Mouse (Mus musculus) duodenum, adult 2 months (tissue): Measurements from ENCODE around the gene Plin2. TPM values are rescaled to one million over a fixed set of nuclear protein-coding genes. Genes with fewer than 3 reads are reported as not detected.

Experiments
- polyA plus RNA-seq: library from polyadenylated mRNA; depleted of rRNA; stranded (reverse); fragments of >200 nt; gene quantifications from 2 replicates; pipeline ENCODE4 v1.2.3, GENCODE M21; 2012; ENCODE audit warnings: low replicate concordance; rRNA removed

The Plin2 gene
- 82.9 and 94.5 TPM in 2 replicates for polyA plus RNA-seq

DNA sequence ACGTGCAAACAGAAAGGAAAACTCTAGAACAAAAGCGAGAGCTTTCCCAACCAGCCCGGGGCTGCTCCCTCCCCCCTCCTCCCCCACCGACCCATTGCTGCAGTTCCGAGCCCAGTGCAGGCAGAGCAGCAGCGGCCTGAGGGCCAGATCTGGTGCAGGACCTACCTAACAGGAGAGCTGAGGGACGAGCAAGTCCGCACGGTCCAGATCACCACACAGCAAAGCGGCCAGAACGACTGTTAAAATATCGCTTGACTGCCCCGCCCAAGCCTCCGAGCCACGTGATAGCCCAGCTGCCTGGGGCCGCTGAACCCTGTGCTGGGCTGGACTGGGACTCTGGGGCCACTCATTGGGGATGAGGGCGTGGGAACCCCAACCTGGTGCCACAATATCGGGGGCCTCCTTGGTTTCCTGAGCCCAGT, at the start of gene Plin2:
Plin2 (minus strand) TSS at position 281 of the 422 bp plus-strand sequence.

DNA sequence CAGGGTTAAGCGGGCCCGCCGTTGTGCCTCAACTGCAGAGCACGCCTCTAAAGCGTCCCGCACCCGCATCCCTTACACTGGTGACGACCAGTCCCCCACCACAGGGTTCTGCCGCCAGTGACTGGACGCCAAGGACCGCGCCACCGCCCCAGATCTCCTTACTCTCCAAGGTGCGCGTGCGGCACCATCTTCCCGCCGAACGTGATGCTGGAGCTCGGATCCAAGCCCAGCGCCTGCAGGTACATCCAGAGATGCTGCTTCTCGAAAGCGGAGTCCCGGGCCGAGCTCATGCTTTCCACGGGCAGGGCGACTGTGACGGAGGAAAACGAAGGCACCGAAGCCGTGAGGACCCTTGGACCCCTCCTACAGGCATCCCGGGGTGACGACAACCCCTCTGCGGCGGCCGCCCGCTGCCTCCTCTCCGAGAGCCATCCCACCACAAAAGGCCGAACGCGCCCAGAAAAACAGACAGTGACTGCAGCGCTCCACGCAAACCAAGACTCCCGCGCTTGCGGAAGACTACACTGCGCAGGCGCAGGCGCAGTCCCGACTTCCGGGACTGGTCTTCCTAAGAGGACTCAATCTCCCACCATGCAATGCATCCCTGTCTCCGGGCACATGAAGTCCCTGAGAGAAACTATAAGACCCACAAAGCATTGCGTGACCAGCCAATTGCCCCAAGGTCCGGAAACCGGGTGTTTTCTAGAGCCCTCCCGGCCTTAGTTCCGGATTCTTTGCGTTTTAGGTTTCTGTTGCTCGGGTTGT, 58.2 kb downstream of the Plin2 start, which contains the start of gene Haus6:
Haus6 (minus strand) TSS at position 532 of the 765 bp plus-strand sequence.

Other genes starting within 250 kb of the Plin2 start
- gene Saxo1, start 111.7 kb downstream of the Plin2 start, polyA plus RNA-seq: not detected in 2 replicates
- 19.1 and 23.1 TPM in 2 replicates for gene Rraga, start 94.4 kb downstream of the Plin2 start, polyA plus RNA-seq
- gene Haus6, start 58.0 kb downstream of the Plin2 start, polyA plus RNA-seq: 1.3 and 3.5 TPM in 2 replicates
- 1.9 TPM in 2 replicates for gene Dennd4c, start 78.5 kb upstream of the Plin2 start, polyA plus RNA-seq
- gene Rps6, start 187.4 kb upstream of the Plin2 start, polyA plus RNA-seq: 117 and 158 TPM in 2 replicates
- 3.5 and 3.9 TPM in 2 replicates for gene Acer2, start 204.3 kb upstream of the Plin2 start, polyA plus RNA-seq